Mouse (Mus musculus): ENCODE results near the gene Grm2. TPM values are rescaled to one million over a fixed set of nuclear protein-coding genes. Genes with fewer than 3 reads are reported as not detected.

Grm2 gene
- total RNA-seq (2021) (not detected), polyA plus RNA-seq (2012; rRNA removed) (not detected in 2 replicates)
- long read RNA-seq = 0 reads

DNA sequence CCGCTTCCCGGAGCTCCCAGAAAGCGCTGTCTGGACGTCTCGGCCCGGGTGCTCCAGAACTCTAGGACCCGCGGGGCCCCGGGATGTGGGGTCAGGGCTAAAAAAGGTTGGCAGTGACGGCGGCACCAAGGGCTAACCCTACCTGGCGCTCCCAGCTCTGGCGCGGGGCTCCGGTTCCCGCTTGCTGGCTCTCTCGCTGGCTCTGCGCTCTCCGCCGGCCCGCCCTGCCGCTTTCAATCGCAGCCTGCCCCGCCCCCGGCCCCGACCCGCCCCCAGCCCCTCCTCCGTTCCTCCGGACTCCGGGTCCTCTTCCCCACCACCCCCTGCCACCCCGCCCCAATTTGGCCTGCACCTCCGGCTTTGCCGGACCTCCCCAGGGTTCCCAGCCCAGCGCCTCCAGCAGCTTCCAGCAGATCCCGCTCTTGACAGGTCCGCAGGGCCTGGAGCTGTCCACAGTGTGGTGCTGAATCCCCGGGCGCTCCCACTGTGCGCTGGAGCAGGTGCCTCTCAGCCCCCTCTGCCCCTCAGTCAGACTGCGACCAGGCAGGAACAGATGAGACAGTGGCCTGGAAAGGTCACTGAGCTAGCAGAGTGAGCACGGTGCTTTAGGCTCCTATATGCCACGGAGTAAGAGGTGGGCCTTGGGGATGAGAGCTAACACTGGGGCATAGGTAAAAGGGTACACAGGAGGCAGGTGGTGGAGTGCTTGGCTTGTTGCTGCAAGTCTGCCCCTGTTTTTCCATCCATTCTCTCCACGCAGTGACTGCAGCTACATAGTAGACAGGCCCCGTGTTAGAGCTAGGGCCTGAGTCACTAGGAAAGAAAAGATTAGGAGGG lies at the start of gene Grm2:
Gene Grm2 (minus strand): TSS at position 199 of the 837 bp plus-strand sequence.
- DNase-seq = peak; percentile 74

DNA sequence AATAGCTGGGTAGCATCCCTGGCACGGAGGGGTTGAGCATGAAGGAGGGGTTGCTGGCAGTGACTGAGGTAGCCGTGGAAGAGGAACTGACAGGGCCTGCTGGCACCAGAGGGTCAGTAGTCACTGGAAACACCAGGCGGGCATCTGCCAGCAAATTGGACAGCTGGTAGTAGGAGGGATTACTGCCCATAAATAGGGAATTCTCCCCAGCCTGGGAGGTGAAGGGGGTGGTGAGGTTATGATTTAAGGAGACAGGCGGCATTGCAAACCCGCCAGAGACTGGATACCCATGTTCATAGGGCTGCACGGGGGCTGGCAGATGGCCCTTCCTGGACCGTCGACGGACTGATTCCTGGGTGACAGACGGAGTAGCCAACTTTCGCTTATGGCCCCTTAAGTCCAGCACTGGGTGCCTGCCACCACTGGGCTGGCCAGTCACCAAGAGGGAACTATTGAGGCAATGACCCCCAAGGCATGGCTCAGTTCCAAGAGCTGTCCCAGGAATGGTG lies 37.1 kb upstream of the Grm2 start:
- DNase-seq = no peak

DNA sequence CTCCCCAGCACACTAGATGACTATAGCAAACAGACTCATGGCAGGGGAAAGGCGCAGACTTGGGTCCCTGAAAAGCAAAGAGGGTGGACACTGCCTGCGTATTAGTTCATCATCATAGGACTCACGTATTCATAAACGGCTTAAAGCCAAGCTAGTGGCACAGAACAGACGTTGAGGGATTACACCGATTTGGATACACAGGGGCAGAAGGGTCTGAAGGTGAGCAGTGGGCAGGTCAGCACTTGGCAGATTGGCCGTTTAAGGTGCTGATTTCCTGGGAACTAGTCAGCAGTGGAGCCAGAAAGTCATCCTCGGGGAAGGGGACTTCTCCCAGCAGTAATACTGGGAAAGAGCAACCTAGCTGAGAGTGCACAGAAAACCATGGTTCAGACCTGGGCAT lies 33.0 kb upstream of the Grm2 start:
- no peak for DNase-seq

DNA sequence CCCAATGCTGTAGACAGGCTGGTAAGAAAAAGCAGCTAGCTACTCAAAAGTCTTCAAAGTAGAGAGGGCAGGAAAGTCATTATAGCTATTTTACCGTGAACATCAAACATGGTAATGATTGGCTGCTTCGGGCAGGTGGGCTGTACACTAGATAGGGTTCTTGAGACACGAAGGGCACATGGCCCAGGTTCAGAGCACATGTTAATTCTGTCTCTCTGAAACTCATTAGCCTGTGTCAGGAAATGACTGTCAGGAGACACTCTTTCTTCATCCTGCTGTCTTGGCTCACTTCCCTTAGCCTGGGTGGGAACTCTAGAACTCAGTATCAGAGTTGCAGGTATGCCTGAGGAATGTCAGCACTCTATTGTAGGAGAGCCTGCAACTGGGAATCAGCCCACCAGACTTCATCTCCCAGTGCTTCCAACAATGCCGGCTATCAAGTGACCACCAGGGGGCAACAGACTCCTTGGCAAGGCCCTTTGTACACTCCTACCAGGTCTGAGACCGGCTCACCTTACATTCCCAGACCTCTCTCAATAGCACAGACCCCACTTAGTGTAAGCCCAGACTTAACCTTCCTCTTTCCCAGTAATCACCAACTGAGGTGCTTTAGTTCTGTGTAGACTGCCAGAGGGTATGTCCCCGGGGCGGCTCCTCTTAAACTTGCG lies 31.2 kb upstream of the Grm2 start:
- peak; percentile 72 for DNase-seq

DNA sequence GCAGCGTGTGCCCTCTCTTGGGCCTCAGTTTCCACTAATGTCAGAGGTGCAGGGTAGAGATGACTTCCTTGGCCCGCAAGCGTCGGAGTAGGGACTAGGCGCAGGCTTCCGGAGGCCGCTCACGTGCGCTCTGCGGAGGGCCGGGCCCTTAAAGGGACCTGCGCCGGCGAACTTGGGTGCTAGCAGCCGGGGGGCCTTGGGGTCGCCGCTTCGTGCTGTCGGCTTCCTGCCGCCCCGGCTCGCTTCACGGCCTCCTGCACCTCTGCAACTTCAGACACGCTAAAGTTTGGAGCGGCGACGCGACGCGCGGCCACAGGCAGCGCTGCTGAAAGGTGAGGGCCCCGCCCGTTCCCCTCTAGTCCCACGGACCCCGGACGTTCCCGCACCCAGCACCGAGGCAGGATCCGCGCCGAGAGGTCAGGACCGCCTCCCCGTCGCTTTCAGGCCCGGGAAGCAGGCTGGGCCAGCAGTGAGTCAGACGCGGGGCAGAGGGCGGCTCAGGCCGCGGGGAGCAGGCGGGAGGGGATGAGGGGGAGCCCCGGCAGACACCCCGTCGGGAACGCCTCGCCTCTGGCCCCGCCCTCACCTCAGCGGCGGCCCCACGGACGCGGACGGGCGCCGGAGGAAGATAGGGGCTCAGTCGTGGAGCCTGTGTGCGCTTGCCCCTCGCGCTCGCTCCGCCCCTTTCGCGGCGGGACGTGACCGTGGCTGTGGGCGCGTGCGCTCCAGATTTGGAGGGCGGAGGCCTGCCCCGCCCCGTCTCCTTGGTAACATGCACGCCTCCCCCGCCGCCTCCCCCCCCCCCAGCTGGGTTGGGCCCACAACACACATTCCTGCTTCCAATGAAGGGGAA lies 29.6 kb upstream of the Grm2 start, which contains the start of gene Tex264:
Gene Tex264 (minus strand): TSS at position 679 of the 853 bp plus-strand sequence.
- peak; percentile 95 for DNase-seq

DNA sequence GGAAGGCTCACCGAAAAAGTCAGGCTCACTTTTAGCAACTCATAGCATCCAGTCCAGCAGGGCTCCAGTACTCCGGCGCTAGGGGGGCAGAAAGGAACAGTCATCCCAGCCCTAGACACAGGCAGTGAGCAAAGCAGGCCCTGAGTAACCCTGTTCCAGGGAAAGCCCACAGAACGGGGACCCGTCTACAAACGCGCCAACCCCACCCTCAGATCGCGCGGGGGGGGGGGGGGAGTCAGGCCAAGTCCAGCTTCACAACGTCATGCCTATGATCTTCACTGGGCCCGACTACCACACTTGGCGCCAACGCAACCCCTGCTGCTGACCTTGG lies 29.0 kb upstream of the Grm2 start:
- peak; percentile 72 for DNase-seq

DNA sequence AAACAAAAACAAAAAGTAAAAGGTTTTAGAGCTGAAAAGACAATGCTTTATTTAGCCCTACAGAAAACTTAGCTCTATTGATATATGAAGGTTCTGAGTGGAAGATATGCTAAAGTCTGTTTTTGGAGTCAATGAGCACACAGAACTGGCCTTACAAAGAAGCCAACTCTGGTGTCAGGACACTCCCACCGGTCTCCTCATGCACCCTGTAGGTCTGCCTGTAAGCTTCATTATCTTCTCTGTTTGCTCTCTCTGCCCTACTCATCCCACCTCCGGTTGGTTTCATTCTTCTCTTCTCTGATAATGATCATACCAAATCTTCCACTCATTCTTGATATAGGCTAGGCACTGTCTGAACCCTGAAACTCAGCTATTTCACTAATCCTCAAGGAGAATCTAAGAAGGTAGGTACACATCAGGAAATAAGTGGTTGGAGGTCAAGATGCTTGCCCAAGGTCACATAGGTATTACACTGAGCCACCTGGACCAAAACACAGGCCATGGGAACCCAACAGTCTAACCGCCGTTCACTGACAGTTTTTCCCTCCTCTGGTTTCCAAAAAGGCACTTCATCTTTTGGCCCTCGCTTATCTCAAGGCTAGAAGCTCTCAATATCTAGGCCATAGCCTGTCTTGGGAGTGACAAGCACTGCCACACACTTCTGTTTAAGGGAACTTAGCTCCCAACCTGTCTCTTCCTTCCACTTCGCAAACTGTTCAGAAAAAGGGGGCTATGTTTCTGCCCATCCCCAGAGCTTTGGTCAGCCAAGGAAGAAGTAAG lies 28.4 kb upstream of the Grm2 start:
- no peak for DNase-seq

DNA sequence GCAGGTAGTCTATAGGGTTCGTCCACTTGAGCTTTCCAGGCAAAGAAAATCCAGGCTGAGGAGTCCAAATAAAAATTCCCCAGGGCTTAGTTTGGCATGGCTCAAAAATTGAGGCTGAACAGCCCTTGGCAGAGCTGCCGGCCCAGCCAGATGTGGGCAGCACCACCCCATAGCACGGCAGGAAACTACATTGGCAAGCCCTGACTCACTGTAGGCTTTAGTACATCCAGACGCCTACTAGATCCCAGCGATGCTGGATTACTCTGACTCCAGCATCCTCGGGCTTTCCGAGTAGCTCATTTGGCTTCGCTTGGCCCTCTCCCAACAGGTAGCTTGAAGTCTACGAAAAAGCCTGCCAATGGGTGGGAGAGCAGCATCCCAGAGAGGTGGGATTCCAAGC lies 25.1 kb upstream of the Grm2 start:
- DNase-seq = no peak

DNA sequence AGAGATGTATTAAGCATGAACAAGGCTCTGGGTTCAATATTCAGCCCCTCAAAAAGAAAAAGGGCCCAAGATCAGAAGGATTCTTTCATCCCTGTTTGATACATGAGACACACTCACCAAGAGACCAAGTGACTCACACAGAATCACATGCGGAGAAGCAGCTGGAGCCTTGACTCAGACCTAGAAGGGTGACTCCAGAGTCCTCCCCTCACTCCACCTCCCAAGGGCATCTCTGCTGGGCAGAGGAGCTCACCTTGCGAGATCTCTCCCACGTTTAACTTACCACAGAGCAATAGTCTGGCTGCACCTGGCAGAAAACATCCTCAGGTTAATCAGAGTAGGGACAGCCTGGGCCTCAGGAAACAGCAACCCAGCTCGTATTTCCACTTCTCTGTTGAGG lies 22.4 kb upstream of the Grm2 start:
- DNase-seq = peak; percentile 71

DNA sequence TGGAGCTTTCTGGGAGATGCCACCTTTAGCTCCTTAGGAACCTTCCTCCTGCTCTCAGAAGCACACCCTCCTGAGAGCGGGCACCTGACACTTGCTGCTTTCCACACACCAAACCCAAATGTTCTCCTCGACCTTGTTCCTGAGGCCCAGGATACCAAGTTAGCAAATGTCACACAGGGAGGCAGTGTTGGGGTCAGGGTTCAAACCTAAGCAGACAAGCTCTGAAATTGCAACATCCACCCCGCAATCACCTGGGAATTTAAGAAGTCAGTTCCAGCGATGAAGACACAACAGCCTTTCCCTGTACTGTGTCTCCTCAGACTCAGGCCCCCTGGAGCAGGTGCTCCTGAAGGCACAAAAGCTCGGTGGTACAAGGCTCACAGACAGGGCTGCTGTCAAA lies 21.8 kb upstream of the Grm2 start:
- DNase-seq = peak; percentile 17

DNA sequence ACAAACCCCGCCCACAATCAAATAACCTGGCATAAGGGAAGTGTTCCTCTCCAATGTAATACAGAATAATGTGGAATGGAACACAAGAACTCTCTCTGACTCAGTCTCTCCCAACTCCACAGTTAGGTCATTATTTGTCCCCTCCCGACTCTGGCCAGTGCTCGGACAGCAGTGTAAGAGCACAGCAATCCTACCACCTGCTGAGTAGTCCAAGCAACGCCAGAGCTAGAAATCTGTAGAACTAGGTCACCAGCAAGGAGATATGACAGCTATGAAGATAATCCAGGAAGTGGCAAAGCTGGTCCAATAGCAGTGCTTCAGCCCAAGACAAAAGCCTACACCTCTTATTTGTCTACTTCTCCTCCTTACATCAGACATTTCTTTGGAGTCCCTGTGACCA lies 20.7 kb upstream of the Grm2 start:
- DNase-seq = no peak

DNA sequence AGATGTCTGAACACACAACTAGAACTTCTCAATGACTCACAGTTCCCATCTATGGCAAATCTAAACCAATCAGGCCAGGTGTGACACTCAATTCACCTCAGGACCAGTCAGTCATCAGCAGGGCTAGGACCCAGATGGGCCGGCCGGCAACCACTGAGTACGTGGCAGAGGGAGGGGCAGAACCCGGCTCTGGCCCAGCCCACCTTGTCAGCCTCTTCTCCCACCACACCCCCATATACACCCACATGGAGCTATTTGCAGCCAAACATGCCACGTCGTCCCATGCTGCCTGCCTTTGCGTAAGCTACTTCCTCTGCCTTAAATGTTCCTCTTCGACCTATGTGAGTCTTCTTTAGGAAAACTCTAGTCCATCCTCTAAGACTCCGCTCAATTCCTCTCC lies 20.1 kb upstream of the Grm2 start:
- DNase-seq = no peak

DNA sequence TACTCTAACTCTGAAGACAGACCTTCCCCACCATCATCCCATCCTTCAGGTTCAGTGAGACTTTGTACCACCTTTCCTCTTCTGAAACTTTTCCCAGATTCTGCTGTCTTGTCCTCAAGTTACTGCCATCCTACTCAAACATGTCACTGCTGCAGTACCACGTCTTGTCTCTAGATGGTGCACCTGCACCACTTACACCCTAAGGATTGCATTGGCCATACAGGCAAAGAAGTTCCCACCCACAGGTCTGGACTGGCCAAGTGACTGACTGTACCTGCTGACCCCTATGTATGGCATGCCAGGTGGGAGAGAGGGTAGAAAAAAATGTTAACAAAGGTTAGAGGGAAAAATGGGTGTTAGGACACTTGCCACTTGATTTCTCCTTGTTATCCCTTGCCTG lies 19.6 kb upstream of the Grm2 start:
- DNase-seq = peak; percentile 83

DNA sequence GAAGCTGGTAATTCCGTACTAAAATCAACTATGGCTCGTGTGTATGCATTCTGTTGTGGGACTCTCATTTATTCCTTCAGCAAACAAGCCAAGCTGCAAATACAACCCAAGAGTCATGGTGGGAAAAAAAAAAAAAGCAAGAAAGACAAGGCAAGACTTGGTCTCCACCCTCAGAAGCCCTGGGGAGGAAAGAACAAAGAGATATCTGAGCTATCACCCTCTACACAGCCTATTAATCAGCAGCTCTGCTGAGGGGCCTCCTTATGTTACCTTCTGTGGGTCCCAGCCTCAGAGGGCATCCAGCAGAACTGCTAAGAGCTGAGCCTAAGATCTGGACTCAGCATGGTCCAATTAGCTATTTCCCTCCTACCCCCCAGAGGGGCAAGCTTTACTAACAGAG lies 18.0 kb upstream of the Grm2 start:
- DNase-seq = no peak

DNA sequence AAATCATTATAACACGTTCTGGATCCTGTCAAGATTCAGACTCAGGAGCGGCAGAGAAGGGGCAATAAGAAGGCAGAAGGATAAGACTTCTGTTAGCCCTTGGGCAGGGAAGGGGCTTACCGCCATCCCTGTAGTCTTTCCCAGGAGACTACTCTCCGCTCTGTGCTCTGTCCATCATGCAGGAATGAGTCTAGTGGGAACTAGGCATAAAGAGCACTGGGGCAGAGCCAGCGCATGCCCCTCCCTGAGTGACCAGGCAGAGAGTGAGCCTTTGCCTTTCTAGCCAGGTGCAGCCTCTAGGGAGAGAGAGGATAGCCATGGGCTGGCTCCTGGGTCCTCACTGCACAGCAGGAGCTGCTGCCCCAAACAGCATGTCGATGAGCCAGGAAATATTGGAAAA lies 9.0 kb upstream of the Grm2 start:
- DNase-seq = no peak

DNA sequence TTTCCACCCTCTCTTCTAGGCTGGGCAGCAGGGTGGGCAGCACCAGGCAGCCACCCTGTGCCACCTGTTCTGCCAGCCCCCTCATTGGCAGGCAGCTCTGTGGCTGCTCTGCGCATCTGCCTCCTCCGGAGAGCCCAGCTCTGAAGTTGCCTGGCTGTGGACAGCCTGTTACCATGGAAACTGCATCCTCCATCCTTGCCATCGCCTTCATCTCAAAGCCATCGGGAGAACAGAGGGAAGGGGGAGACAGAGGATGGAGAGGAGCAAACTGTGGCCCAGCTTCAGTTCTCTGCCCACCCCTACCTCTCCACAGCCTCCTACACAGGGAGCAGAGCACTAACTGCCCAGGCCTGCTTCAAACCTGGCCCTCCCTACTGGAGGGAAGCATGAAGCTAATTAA lies 8.6 kb upstream of the Grm2 start:
- DNase-seq = no peak

DNA sequence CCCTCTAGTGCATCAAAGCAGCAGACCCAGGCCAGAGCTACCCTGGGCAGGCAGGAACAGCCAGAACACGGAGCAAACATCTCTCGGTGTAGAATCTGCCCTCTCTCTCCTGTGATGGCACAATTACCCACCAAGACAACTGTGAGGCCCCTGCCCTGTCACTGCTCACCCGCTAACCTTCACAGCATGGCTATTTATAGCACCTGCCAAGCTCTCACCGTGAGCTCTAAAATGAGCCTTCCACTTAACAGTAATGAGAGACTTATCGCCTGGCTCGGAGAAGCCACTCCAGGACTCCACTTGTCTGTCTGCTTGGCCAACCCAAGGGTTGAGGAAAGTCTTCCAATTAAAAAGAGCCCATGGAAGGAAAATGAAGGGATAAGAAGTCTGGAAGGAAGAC lies 7.3 kb upstream of the Grm2 start:
- no peak for DNase-seq

DNA sequence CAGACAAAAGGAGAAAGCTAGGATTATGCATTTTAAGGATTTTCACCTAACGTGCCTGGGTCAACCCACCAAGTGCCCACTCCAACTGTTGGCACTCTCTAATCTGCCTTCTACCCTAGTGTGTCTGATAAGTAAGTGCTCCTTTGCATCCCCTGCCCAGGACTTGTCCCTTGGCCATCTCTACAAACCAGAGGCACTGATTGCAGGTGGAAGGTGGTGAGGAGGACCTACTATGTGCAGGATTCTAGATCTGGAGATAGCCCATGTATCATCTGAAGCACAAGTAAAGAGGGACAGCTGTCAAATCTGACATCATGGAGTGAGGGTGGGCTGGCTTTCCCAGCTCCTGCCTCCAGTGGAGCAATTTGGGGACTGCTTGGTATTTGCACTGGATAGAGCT lies 4.1 kb upstream of the Grm2 start:
- no peak for DNase-seq

DNA sequence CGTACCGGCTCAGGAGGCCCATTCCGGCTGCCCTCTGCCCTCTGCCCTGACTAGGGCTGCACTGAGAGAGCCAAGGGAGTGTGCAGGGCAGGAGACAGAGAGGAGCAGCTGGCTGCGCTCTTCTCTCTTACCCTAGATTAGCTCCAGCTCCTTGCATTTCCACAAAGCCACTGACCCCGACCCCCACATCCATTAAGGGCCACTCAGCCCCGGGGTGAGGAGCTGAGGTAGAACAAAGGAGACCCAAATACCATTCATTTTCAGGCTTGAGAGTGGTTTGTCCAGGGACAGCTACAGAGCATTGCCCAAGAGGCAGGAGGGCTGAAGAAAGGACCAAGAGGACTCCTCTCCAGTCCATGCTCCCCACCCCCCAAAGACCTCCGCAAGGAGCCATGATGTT lies 3.6 kb upstream of the Grm2 start:
- no peak for DNase-seq

DNA sequence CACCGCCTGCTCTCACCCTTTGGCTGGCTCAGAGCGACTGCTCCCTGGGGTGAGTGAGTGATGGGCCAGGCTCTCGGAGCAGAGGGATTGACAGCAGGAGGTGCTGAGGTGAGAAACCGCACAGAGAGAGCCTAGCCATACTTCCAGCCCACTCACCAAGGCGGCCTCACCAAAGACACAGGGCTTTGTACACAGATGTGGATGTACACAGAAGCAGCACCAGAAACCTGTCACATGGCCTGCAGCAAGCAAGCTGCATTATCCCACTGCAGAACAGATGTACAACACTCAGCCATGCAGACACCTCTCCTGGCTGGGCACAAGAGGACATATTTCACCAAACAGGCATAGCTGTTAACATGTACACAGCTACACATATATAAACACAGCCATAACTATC lies 1.7 kb upstream of the Grm2 start:
- DNase-seq = no peak

DNA sequence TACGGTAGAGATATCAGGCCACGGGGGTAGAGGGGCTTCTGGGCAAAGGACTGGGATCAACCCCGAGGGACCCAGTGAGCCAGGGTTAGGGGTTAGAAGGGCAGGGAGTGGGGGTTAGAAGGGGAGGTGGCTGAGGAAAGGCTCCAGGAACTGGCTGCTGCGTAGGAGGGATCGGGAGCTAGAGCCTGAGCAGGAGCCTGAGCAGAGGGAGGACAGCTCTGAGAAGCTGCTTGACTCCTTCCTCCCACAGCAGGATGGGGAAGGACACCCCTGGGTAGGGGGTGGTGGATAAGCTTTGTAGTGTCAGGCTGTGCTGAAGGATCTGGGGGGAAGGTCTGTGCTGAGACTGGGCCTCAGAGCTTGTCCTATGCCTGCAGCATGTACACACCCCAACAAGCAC lies 938 bp upstream of the Grm2 start:
- no peak for DNase-seq

DNA sequence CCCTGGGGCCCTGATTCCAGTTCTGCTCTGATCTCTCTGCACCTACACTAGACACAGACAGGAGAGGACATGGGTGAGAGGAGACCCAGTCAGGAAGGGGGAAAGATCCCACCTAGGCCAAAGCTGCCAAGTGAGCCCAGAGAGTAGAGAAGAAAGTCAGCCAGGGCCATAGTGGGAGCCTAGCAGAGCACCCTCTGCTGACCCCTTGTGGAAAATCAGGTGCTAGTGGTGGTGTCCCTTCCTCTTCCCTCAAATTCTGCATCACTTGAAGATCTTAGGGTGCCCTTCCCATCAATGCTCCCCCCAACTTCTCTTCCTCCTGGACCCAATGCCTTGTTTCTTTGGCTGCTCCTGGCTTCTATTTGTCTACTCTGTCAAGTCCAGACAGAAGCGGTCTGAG lies 3.2 kb downstream of the Grm2 start:
- no peak for DNase-seq

Data from adrenal gland, adult 2 months (tissue).